Mouse (Mus musculus) spleen, adult 2 months (tissue): ENCODE results near the gene Map3k4.

Source experiments
- CTCF ChIP-seq: fragments of 200-500 bp; IDR thresholded peaks from 2 replicates; pipeline ENCODE4 v1.5.1; 2011; ENCODE audit warnings: mild to moderate bottlenecking, inconsistent platforms; ENCODE audit not compliant: insufficient read depth, insufficient read length, insufficient replicate concordance; ENCODE audit errors: extremely low read depth
- POLR2A ChIP-seq: fragments of 200-500 bp; IDR thresholded peaks from 2 replicates; pipeline ENCODE4 v1.6.1; 2011; ENCODE audit warnings: low read depth, low read length, inconsistent platforms

DNA sequence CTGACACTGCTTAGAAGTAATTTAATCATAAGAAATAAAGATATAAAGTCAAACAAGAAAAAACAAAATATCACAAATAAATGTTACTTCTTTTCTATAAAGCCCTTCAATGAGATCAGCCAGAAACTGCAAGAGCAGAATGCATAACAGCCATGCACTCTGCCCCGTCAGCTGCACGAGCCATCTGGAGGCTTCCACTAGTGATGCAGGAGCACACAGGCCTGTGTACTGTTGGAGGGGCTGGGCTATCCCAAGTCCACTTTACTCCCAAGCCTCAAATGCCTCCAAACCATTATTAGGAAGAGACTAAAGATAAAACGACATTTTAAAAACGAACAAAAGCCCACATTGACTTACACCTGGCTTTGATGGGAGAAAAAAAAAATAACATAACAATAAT is 50.5 kb downstream of the Map3k4 start:
- TF ChIP-seq CTCF (no peak), POLR2A (no peak)
